Mouse (Mus musculus): ENCODE results near the gene Smap1.

DNA sequence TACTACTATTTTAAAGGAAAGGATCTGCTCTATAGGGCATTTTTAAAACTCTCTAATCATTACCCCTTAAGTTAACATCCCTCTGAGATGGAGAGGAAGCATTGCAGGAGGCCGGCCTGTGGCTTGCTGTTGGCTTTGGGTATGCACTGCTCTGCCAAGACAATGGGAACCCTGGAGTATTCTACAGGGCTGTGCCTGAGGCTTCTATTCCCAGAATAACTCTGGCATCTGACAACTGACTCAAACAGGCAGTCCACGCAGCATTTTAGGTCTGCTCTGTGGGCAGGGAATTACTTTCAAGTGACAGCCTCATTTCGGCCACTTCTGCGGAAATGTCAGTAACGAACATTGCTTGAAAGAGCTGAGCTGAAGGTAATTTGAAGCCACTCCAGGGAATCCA, 100.5 kb downstream of the Smap1 start:
- no peak for TF ChIP-seq CTCF (IDR thresholded peaks at IDR 0.05; ENCODE audit: low read depth)
- TF ChIP-seq EP300 (IDR thresholded peaks at IDR 0.05; ENCODE audit: low read depth), result no peak
